Mouse (Mus musculus) G1E (cell line): ENCODE measurements around the gene Nxpe3. TPM values are rescaled to one million over a fixed set of nuclear protein-coding genes. Genes with fewer than 3 reads are reported as not detected.
A peak's percentile ranks its signal among the peaks of the same experiment; 100 is the strongest.

Experiments used
- ATAC-seq: 2 replicates; pipeline ENCODE4 v1.8.0; 2016; ENCODE audit warnings: mild to moderate bottlenecking; ENCODE audit not compliant: insufficient number of reproducible peaks, poor library complexity, low FRiP score, severe bottlenecking; ENCODE audit errors: extremely low read depth
- DNase-seq: peaks from one replicate; pipeline ENCODE4 v3.0.0; 2012; ENCODE audit warnings: low spot score
- H3K27me3 ChIP-seq: 2 replicates; pipeline ENCODE4 v1.6.1; 2012; ENCODE audit warnings: mild to moderate bottlenecking, low read length, inconsistent platforms; ENCODE audit not compliant: insufficient read depth
- H3K36me3 ChIP-seq: replicated peaks from 2 replicates; pipeline ENCODE3; 2012; ENCODE audit warnings: mild to moderate bottlenecking, inconsistent platforms
- H3K4me1 ChIP-seq: 2 replicates; pipeline ENCODE4 v1.6.1; 2012; ENCODE audit warnings: low read depth, low read length, inconsistent platforms, mixed read lengths; ENCODE audit not compliant: insufficient read depth
- H3K4me3 ChIP-seq: 2 replicates; pipeline ENCODE4 v1.5.1; 2012; ENCODE audit warnings: low read depth, mild to moderate bottlenecking, inconsistent platforms, low read length, moderate library complexity, mixed read lengths
- H3K9me3 ChIP-seq: replicated peaks from 2 replicates; pipeline ENCODE4 v1.6.1; 2012; ENCODE audit warnings: inconsistent platforms
- CTCF ChIP-seq: IDR thresholded peaks from 2 replicates; pipeline ENCODE4 v1.5.1; 2012; ENCODE audit warnings: low read depth, low read length, inconsistent platforms, mixed read lengths
- GATA1 ChIP-seq: IDR thresholded peaks from 2 replicates; pipeline ENCODE4 v1.6.1; 2012; ENCODE audit warnings: borderline replicate concordance, low read length, inconsistent platforms, mixed read lengths
- GATA2 ChIP-seq: IDR thresholded peaks from 2 replicates; pipeline ENCODE4 v1.6.1; 2012; ENCODE audit warnings: low read depth, low read length, inconsistent platforms, borderline replicate concordance
- POLR2AphosphoS5 ChIP-seq: IDR thresholded peaks from 2 replicates; pipeline ENCODE4 v1.6.1; 2012; ENCODE audit warnings: low read depth, low read length, inconsistent platforms; ENCODE audit not compliant: insufficient replicate concordance
- TAL1 ChIP-seq: conservative IDR thresholded peaks from 2 replicates; pipeline ENCODE4 v1.6.1; 2012; ENCODE audit warnings: low read depth, low read length, inconsistent platforms, mixed read lengths
- polyA plus RNA-seq: library from polyadenylated mRNA; stranded (reverse); fragments of >175 nt; gene quantifications from 2 replicates; pipeline ENCODE4 v1.2.3, GENCODE M21; 2012
- total RNA-seq, 2 experiments: library from RNA; stranded (forward) in 1 of 2; stranded (reverse) in 1 of 2; fragments of 200-1000 nt in 1 of 2; fragments of >200 nt in 1 of 2; fragmentation: Nextera tagmentation in 1 of 2; gene quantifications; 2 replicates each; pipeline ENCODE4 v1.2.3; 2014 to 2017

Nxpe3 gene
- total and polyA plus RNA-seq, 3 experiments = 1.3 to 29.2 (median 13.3) TPM

DNA sequence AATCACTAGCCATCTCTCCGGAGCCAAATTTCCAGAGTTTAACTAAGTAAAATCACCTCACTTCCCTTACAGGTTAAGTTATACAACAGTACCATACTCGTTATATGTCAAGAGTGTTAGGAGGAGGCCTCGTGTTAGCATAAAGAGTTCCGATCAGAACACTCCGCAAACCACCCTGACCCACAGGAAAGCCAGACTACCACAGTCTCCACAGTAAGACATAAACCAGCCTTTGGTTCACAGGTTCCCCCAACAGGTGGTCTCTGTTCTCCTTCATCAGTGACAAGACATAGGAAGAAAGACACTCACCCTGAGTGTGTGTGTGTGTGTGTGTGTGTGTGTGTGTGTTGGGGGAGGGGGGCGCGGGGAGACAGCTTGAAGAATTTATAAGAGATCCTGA, 3.7 kb downstream of the Nxpe3 start:
- peaks cover 54% of the 10 kb centered on the region for H3K4me1 ChIP-seq

GRCm38 (mm10) chr16:55890346-55891136, 4.5 kb downstream of the Nxpe3 start:
- DNase-seq = no peak
- no peaks in the 10 kb centered on the region for H3K9me3 ChIP-seq
- TF ChIP-seq GATA1 = no peak
- TF ChIP-seq POLR2AphosphoS5 = no peak
- no peak for TF ChIP-seq CTCF
- no peak for TF ChIP-seq GATA2
- no peak for TF ChIP-seq TAL1
- peaks cover 54% of the 10 kb centered on the region for H3K36me3 ChIP-seq
- no peak overlapping the region for H3K4me3 ChIP-seq
- ATAC-seq = no peak
- H3K27me3 ChIP-seq = no peaks in the 10 kb centered on the region
- peaks cover 48% of the 10 kb centered on the region for H3K4me1 ChIP-seq

More for the DNA sequence above, 3.7 kb downstream of the Nxpe3 start:
- no peaks in the 10 kb centered on the region for H3K27me3 ChIP-seq
- ATAC-seq (no peak), DNase-seq (no peak)
- no peak for TF ChIP-seq POLR2AphosphoS5
- no peak for TF ChIP-seq GATA2
- no peak overlapping the region for H3K4me3 ChIP-seq
- H3K9me3 ChIP-seq = no peaks in the 10 kb centered on the region
- peaks cover 49% of the 10 kb centered on the region for H3K36me3 ChIP-seq

GRCm38 (mm10) chr16:55889451-55889850, 5.6 kb downstream of the Nxpe3 start:
- Histone ChIP-seq H3K9me3 (no peaks in the 10 kb centered on the region), H3K4me3 (no peak overlapping the region), H3K27me3 (no peaks in the 10 kb centered on the region), H3K4me1 (peaks cover 44% of the 10 kb centered on the region), H3K36me3 (peaks cover 64% of the 10 kb centered on the region)
- ATAC-seq (no peak), DNase-seq (no peak)
- no peak for TF ChIP-seq GATA1
- TF ChIP-seq POLR2AphosphoS5 = no peak
- no peak for TF ChIP-seq CTCF
- no peak for TF ChIP-seq GATA2
- TF ChIP-seq TAL1 = no peak

GRCm38 (mm10) chr16:55888584-55888960, 6.5 kb downstream of the Nxpe3 start:
- DNase-seq (no peak), ATAC-seq (no peak)
- Histone ChIP-seq H3K4me3 (no peak overlapping the region), H3K27me3 (no peaks in the 10 kb centered on the region), H3K36me3 (peaks cover 69% of the 10 kb centered on the region), H3K4me1 (peaks cover 35% of the 10 kb centered on the region), H3K9me3 (no peaks in the 10 kb centered on the region)
- TF ChIP-seq POLR2AphosphoS5 = no peak
- TF ChIP-seq GATA2 = no peak
- no peak for TF ChIP-seq CTCF
- TF ChIP-seq GATA1 = no peak
- TF ChIP-seq TAL1 = no peak

DNA sequence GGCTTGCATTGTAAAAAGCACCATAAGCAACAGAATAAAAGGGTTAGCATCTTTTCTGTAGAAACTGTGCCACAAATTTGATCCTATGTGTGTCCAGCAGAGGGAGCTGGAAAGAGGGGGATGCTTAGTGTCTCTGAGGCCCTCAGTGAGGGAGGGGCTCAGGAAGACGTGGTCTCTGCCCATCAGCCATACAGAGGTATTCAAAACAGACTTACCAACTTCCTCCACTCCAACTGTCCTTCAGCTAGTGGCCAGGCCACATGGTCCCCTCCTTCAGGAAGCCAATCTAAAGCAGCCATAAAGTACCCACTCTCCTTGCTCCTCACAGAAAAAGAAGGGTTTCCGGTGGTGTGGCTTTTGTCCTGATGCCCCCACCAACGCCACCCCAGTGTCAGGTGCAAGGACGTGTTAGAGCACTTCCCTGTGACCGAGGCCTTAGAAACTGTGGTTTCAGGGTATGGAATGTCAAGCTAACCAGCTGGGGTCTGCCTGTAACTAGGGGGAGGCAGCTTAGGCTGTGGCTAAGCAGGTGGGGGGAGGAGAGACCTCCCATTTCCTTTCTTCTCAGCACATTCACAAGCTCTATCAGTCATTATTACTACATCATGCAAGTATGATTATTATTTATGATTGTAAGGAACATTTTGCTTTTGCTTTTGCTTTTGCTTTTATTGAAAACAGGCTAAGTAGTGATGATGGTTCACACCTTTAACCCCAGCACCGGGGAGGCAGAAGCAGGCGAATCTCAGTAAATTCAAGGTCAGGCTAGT, 7.1 kb downstream of the Nxpe3 start:
- no peak overlapping the region for H3K4me3 ChIP-seq
- peak; percentile 35; the same call in 1 of the 2 replicates for ATAC-seq

GRCm38 (mm10) chr16:55884246-55884645, 10.8 kb downstream of the Nxpe3 start:
- no peaks in the 10 kb centered on the region for H3K27me3 ChIP-seq
- peaks cover 12% of the 10 kb centered on the region for H3K4me1 ChIP-seq
- peaks cover 68% of the 10 kb centered on the region for H3K36me3 ChIP-seq
- TF ChIP-seq POLR2AphosphoS5 (no peak), CTCF (no peak), GATA1 (no peak), TAL1 (no peak), GATA2 (no peak)
- no peaks in the 10 kb centered on the region for H3K9me3 ChIP-seq
- no peak for ATAC-seq
- no peak overlapping the region for H3K4me3 ChIP-seq
- no peak for DNase-seq

More for the DNA sequence above, 7.1 kb downstream of the Nxpe3 start:
- peaks cover 75% of the 10 kb centered on the region for H3K36me3 ChIP-seq
- no peaks in the 10 kb centered on the region for H3K9me3 ChIP-seq
- DNase-seq = no peak
- no peaks in the 10 kb centered on the region for H3K27me3 ChIP-seq
- H3K4me1 ChIP-seq = peaks cover 30% of the 10 kb centered on the region
- TF ChIP-seq CTCF (peak; percentile 34; the same call in 1 of the 2 replicates), TAL1 (no peak)
